Mouse (Mus musculus) lung, adult 2 months (tissue): ENCODE measurements around the gene Spint4. TPM values are rescaled to one million over a fixed set of nuclear protein-coding genes. Genes with fewer than 3 reads are reported as not detected.
"Not testable (repeated sequence)": the region's sequence is repeated elsewhere in the genome, so short reads cannot be mapped to it uniquely, and the experiment has no call there.

Experiments
- DNase-seq: peaks from one replicate; pipeline ENCODE4 v3.0.0; 2022
- H3K4me1 ChIP-seq: fragments of 200-500 bp; 2 replicates; pipeline ENCODE4 v1.6.1; 2011; ENCODE audit warnings: low read length; ENCODE audit not compliant: control insufficient read depth, insufficient read depth
- H3K4me3 ChIP-seq: fragments of 200-500 bp; replicated peaks from 2 replicates; pipeline ENCODE3; 2011; ENCODE audit warnings: low read depth, mild to moderate bottlenecking, control low read depth, low read length; ENCODE audit errors: extremely low read depth
- CTCF ChIP-seq: fragments of 200-500 bp; IDR thresholded peaks from 2 replicates; pipeline ENCODE4 v1.5.1; 2011; ENCODE audit warnings: mild to moderate bottlenecking, low read length, control low read depth; ENCODE audit not compliant: insufficient read depth
- POLR2A ChIP-seq: fragments of 200-500 bp; IDR thresholded peaks from 2 replicates; pipeline ENCODE4 v1.6.1; 2011; ENCODE audit warnings: low read depth, mild to moderate bottlenecking, control low read depth, low read length, borderline replicate concordance; ENCODE audit errors: extremely low read depth
- WGBS: fragments of 180-500 bp; shearing (Covaris S2); methylation state at CpG from one replicate; pipeline ENCODE4 v1.1.7; 2018; 5-methylcytosine and 5-hydroxymethylcytosine counted together
- polyA plus RNA-seq: library from polyadenylated mRNA; depleted of rRNA; stranded (reverse); fragments of >200 nt; gene quantifications from 2 replicates; pipeline ENCODE4 v1.2.3, GENCODE M21; 2012

Gene Spint4
- polyA plus RNA-seq, 1 experiment = not detected

DNA sequence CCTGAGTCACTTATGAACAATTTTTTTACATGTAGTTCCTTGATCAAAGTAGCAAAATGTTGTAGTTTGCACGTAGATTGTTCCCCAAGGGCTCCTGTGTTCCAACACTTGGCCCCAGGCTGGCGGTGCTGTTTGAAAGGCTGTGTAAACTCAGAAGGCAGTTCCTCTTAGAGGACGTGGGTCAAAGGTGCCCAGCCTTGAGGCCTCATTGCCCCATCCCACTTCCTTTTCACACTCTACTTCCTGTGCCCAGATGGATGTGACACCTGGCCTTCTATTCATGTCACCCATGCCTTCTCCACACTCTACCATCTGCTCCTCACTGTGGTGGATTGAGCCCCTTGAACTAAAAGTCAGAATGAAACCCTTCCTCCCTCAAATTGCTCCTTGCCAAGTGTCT lies 18.4 kb upstream of the Spint4 start:
- 24% methylated on average over 3 of the region's 3 CpGs for WGBS
- DNase-seq = no peak
- H3K4me3 ChIP-seq = no peak overlapping the region
- no peaks in the 10 kb centered on the region for H3K4me1 ChIP-seq
- TF ChIP-seq CTCF (no peak), POLR2A (no peak)

DNA sequence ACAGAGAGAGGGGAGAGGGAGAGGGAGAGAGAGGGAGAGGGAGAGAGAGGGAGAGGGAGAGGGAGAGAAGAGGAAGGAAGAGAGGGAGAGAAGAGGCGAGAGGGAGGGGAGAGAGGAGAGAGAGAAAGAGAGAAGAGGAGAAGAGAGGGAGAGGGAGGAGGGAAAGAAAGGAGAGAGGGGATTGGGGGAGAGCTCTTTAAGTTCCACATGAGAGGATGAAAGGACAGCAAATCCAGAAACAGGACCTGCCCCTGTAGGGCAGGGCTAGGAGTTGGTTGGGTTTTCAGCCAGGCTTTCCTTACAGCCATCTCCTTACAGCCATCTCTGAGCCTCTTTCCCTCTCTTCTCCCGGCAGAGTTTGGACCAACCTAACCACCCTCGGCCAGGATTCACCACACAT lies 13.5 kb upstream of the Spint4 start, which contains the start of gene Wfdc13:
Gene Wfdc13, plus strand, starts transcription at position 301 of the 400 bp plus-strand sequence.
- Histone ChIP-seq H3K4me1 (no peaks in the 10 kb centered on the region), H3K4me3 (no peak within 1 kb of the TSS)
- DNase-seq = no peak
- 53% methylated on average over 3 of the region's 3 CpGs for WGBS
- no peak for TF ChIP-seq POLR2A
- no peak for TF ChIP-seq CTCF

DNA sequence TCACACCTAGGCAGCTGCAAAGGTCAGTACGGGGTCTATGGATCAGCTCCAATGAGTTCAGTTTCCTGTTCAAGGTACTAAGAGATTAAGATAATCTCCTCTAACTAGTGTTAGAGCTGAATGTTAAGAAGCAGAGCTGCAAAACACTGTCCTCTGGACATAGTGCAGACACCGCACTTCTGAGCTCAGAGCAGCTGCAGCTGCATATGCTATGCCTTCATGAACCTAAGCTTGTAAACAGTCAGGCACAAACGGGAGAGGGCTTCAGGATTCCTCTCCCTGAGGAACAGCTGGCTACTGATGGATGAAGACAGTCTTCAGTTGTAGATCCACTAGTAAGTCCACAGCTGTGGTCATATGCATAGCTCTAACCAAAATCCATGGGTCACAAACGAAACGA lies 2.7 kb downstream of the Spint4 start:
- Histone ChIP-seq H3K4me1 (no peaks in the 10 kb centered on the region), H3K4me3 (no peak overlapping the region)
- DNase-seq = no peak
- WGBS = 73% methylated on average over 5 of the region's 5 CpGs
- TF ChIP-seq POLR2A = no peak
- TF ChIP-seq CTCF = no peak

DNA sequence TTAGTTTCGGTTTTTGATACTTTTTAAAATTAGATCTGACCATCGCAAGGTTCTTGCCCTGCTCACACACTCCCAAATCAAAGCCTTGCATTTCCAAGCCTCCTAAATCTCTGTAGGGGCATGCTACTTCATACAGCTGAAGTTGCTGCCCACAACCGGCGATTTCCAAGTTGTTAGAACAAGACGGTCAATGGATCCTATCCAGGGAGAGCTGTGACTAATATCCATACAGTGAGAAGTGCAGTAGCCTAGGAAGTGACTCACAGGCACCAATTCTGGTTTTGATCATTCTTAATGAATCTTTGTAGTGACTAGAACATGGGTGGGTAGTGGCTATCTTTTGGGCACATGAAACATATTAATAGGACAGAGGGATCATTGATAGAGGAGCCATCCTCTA lies 3.5 kb downstream of the Spint4 start:
- Histone ChIP-seq H3K4me3 (no peak overlapping the region), H3K4me1 (no peaks in the 10 kb centered on the region)
- TF ChIP-seq POLR2A (no peak), CTCF (no peak)
- WGBS = 87% methylated on average over 5 of the region's 5 CpGs
- no peak for DNase-seq

DNA sequence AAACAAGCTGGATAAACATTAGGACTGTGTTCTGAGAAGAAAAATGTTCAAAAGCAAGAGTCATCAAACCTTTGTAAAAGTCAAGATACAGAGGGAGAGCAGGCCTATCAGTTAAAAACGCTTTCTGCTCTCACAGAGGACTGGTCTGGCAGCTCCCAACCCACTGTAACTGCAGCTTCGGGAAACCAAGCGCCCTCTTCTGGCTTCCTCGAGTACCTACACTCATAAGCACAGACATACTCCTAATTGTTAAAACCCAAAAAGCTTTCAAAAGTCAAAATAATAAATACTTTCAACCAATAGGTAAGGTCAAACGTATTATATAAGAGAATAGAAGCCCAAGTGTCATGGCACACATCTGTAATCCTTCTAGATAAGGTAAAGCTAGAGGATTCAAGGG lies 5.9 kb downstream of the Spint4 start:
- Histone ChIP-seq H3K4me3 (no peak overlapping the region), H3K4me1 (no peaks in the 10 kb centered on the region)
- 79% methylated on average over 5 of the region's 5 CpGs for WGBS
- DNase-seq = no peak
- TF ChIP-seq CTCF = no peak

DNA sequence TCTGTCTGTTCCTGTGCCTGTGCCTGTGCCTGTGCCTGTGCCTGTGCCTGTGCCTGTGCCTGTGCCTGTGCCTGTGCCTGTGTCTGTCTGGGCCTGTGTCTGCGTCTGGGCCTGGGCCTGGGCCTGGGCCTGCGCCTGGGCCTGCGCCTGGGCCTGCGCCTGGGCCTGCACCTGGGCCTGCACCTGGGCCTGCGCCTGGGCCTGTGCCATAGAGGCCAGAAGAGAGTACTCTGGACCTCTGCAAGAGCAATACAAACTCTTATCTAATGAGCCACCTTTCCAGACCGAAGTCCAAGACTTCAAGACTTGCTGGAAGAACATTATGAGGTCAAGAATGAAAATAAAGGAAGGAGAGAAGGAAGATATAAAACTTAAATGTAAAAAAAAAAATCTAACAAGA lies 7.0 kb downstream of the Spint4 start:
- no peak for DNase-seq
- Histone ChIP-seq H3K4me3 (no peak overlapping the region), H3K4me1 (no peaks in the 10 kb centered on the region)
- TF ChIP-seq POLR2A (no peak), CTCF (no peak)
- WGBS = 91% methylated on average over 6 of the region's 6 CpGs

DNA sequence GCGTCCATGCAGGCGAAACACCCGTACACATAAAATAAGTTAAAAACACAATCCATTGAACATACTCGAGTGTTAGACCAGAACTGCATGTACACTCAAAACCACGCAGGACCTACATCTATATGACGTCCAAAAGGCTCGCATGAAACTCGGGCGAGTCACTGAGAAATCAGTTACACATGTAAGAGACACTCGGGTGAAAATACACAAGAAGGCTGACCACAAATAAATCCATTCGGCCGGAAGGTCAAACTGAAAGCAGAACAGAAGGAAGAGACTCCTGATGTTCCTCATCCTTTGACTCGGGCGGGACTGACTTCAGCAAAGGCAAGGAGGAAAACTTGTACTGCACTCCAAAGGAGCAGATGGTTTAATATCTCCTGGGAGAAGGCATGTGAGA lies 7.7 kb downstream of the Spint4 start:
- TF ChIP-seq POLR2A (no peak), CTCF (no peak)
- Histone ChIP-seq H3K4me1 (no peaks in the 10 kb centered on the region), H3K4me3 (no peak overlapping the region)
- 86% methylated on average over 14 of the region's 14 CpGs for WGBS
- DNase-seq = no peak

DNA sequence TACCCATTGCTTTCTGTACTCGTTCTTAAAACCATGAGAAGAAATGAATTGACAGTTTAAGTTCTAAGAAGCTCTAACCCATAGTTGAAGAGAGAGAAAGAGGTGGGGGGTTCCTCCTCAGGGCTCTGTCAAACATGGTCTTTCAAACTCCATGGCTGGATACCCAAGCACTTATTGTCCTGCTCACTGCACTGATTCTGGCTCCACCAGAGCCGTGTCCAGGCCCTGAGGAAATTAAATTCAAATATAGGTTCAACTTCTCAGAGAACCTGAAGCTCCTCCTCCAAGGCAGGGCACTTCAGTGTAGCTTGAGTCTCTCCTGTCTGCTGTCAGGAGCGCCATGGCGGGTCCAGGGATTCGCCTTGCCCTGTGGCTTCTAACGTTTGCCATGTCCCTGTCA lies 16.7 kb downstream of the Spint4 start, which contains the start of gene Spint5:
Gene Spint5, plus strand, starts transcription at position 301 of the 400 bp plus-strand sequence.
- DNase-seq = no peak
- WGBS = 75% methylated on average over 6 of the region's 6 CpGs
- TF ChIP-seq CTCF (no peak), POLR2A (no peak)
- no peak within 1 kb of the TSS for H3K4me3 ChIP-seq
- no peaks in the 10 kb centered on the region for H3K4me1 ChIP-seq

DNA sequence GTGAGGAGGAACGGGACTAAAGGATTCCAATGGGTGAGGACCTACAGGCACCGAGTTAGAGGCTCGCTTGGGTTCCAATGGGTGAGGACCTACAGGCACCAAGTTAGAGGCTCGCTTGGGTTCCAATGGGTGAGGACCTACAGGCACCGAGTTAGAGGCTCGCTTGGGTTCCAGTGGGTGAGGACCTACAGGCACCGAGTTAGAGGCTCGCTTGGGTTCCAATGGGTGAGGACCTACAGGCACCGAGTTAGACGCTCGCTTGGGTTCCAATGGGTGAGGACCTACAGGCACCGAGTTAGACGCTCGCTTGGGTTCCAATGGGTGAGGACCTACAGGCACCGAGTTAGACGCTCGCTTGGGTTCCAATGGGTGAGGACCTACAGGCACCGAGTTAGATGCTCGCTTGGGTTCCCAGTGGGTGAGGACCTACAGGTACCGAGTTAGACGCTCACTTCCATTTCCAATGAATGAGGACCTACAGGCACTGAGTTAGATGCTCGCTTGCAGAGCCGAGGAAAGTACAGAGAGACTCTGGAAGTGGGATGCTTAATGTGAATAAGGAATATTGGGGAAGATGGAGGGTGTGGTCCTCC lies 18.0 kb downstream of the Spint4 start:
- 88% methylated on average over 23 of the region's 23 CpGs for WGBS
- H3K4me3 ChIP-seq, H3K4me1 ChIP-seq, DNase-seq: not testable (repeated sequence)

DNA sequence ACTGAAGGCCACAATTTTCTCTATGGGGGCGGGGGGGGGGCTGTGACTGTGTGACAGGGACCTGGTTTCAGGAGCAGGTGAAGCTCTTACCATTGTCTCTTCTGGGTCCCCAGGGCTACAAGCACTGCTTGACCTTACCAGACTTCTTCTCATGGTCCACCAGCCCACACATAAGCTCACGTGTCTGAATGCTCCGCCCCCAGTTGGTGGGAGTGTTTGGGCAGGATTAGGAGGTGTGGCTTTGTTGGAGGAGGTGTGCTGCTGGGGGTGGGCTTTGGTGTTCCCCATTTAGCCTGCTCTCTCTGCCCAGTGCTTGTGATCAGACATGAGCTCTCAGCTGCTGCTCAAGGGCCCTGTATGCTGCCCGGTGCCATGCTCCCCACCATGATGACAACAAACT lies 25.0 kb downstream of the Spint4 start:
- Histone ChIP-seq H3K4me1 (no peaks in the 10 kb centered on the region), H3K4me3 (no peak overlapping the region)
- 62% methylated on average over 4 of the region's 4 CpGs for WGBS
- TF ChIP-seq POLR2A (no peak), CTCF (no peak)
- no peak for DNase-seq
